Mouse (Mus musculus) cortical plate, adult 2 months (tissue): ENCODE results near the gene Rhbdd1.

Experiments used
- CTCF ChIP-seq: fragments of 200-500 bp; IDR thresholded peaks from 2 replicates; pipeline ENCODE4 v1.5.1; 2011; ENCODE audit warnings: mild to moderate bottlenecking, control low read depth, low read length; ENCODE audit not compliant: insufficient read depth; ENCODE audit errors: extremely low read depth
- POLR2A ChIP-seq: fragments of 200-500 bp; IDR thresholded peaks from 2 replicates; pipeline ENCODE4 v1.6.1; 2011; ENCODE audit warnings: mild to moderate bottlenecking, low read length, control low read depth; ENCODE audit not compliant: insufficient read depth; ENCODE audit errors: extremely low read depth

GRCm38 (mm10) chr1:82451927-82452651 is 135.8 kb downstream of the Rhbdd1 start:
- TF ChIP-seq CTCF (no peak), POLR2A (no peak)
